Mouse (Mus musculus): Measurements from ENCODE around the gene Gimd1.
A peak's percentile ranks its signal among the peaks of the same experiment; 100 is the strongest.

Gene Gimd1

DNA sequence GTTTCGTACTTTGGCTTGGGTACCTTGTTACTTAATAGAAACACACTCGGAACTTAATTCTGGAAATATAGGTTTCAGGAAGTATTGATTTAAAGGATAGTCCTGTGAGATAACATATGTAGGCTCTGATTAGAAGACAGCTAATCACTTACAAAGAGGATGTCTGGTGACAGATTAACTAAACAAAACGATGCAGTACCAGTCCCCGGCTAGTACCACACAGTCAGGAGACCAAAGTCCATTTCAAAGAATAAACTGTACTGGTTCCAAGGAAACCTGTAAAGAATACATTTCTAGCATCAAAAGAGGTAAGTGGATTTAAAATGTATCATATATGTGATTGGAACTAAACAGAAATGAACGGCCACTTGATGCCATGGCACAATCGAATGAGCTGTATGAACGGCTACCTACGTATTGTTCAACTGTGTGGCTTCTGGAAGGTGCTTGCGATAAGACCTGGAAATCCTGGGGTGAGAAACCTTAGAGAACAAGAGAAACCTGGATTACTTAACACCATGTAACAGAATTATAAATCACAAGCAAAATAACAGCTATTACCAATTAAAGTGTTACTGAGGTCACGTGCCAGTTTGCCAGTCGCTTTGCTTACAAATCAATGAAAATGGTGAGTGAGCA, at the start of gene Gimd1:
Gene Gimd1 (plus strand): TSS at position 220 of the 639 bp plus-strand sequence.
- no peak for DNase-seq (ENCODE audit: low spot score)

DNA sequence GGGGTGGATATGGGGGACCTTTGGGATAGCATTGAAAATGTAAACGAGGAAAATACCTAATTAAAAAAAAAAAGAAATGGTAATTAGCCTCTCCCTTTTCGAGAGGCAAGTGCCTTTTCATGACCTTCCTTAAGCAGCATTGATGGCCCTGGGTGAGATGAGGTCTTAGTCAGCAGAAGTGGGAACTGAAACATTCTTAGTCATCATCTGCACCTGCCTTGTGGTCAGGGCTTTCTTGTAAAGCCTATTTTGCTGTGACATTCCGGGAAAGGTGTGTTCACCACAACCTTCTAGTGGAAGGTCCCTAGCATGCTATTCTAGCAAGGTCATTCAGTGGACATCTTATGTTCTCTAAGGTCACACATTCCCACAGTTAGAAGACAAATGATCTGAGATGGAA, 48.4 kb upstream of the Gimd1 start:
- no peak for DNase-seq (ENCODE audit: low spot score)

DNA sequence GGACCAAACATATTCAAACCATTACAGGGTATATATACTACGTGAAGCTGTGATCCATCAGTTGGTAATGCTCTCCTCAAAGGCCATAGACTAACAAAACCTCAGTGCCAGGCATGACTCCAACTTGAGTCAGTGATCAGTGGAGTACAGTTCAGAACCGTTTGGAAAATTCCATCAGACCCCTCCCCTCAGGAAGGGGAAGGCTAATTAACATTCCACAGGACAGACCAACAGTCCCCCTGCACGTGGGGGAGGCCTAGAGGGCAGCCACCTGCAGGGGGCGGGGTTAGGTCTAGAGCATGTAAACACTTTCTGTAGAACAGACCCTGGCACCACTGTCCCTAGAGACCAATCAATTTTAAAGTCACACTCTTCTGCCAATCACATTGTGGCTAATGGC, 47.3 kb upstream of the Gimd1 start:
- no peak for DNase-seq (ENCODE audit: low spot score)

- DNase-seq (ENCODE audit: low spot score), result no peak
These were observed 44.3 kb upstream of the Gimd1 start for GRCm38 (mm10) chr3:132585122-132585972.

DNA sequence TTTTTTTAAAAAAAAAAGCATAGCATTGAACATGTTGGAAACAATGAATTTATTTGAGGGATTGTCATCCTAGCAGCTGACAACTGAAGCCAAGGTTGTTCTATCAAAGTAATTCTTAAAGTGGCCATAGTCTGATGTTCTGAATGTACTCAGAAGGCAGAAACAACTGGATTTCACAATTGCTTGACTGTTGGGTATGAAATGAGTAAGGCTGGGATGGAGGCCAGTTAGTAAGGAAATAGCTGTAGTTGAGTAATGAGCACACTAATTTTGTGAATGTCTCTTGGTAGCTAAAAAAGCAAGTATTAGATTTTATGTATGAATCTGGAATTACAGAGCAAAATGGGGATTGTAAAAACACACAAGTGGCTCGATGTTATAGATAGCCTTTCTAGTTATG, 41.5 kb upstream of the Gimd1 start:
- no peak for DNase-seq (ENCODE audit: low spot score)

- DNase-seq (ENCODE audit: low spot score), result no peak
These were observed 39.6 kb upstream of the Gimd1 start for GRCm38 (mm10) chr3:132590010-132590409.

DNA sequence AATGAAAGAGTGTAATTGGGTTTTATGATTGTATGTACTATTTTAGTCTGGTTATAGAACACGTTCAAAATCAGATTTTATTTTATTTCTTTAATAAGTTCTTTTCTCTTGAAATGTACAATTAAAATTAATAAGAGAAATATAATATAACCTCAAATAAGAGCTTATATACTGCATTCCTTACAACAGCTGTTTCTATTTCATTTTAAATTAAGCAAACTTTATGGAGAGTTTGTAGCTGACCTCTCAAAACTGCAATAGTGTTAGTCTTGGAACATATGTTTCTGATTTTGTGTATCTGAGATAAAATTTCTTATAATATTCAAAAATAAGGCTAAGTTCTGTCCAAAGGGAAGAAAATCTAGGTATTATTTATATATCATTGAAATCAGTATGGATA, 39.0 kb upstream of the Gimd1 start:
- no peak for DNase-seq (ENCODE audit: low spot score)

GRCm38 (mm10) chr3:132628741-132629140, 879 bp upstream of the Gimd1 start:
- peak; percentile 23 for DNase-seq (ENCODE audit: low spot score)

GRCm38 (mm10) chr3:132633261-132633660, 3.6 kb downstream of the Gimd1 start:
- DNase-seq (ENCODE audit: low spot score), result no peak

GRCm38 (mm10) chr3:132637080-132637479, 7.5 kb downstream of the Gimd1 start:
- no peak for DNase-seq (ENCODE audit: low spot score)

DNA sequence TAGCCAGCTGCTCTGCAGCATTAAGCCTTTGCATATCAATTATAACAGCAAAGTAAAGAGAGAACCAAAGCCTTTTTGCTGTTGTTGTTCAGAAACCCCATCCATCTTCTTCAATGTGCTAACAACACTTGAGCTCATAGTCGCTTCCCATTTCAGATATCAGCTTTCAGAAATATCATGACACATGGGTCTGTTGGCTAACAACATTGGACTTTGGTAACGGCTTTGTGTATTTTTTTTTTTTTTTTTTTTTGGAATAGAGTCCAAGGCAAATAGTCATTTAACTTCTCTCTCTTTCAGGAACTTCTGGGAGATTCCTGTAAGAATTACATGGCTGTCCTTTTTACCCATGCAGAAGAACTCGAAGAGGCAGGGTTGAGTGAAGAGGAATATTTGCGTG, 14.5 kb downstream of the Gimd1 start:
- no peak for DNase-seq (ENCODE audit: low spot score)

- DNase-seq (ENCODE audit: low spot score), result no peak
These were observed 17.2 kb downstream of the Gimd1 start for GRCm38 (mm10) chr3:132646814-132647213.

DNA sequence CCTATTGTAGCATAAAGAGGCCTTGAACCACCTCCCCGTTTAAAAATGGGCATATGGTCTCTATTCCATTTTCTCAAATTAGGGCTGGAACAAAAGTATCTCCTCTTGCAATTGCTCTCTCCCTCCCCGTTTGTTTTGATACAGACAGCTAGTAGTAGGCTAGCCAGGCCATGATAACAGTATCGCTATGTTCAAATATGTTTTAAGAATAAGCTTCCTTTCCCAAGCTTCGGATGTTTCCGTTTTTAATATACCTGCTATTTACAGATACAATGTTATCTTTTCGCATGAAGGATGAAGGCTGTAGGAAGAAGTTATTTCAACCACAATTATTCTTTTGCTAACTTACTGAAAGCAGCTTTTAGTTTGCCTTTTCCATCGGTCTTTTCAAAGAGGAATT, 19.7 kb downstream of the Gimd1 start:
- DNase-seq (ENCODE audit: low spot score), result no peak

DNA sequence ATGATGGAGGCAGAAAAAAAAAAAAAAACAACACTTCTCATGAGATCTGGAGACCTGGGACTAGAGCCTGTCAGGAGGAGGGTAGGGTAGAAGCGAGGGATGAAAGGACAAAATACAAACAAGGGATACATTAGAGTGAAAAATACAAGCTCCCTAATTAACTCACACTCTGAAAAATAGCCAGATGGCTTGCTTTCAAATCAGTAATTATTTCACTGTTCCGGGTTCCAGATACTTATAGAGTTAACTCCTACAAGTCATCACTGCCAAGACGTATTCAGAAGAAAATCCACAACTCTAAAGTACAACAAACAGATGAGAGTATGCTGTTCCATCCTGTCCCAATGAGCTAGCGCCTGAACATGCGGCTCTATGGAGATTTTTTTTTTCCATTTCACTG, 20.6 kb downstream of the Gimd1 start:
- DNase-seq (ENCODE audit: low spot score), result no peak

- DNase-seq (ENCODE audit: low spot score), result no peak
These were observed 22.2 kb downstream of the Gimd1 start for GRCm38 (mm10) chr3:132651776-132652175.

DNA sequence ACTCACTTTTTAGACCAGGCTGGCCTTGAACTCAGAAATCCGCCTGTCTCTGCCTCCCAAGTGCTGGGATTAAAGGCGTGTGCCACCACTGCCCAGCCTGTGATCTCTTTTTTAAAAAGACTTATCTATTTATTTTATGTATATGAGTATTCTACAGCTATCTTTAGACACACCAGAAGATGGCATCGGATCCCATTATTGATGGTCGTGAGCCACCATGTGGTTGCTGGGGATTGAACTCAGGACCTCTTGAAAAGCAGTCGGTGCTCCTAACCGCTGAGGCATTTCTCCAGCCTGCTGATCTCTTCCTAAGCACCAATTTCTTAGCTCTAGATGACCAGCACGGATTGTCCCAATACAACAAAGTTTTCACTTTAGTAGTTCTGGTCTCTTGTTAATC, 24.3 kb downstream of the Gimd1 start:
- no peak for DNase-seq (ENCODE audit: low spot score)

DNA sequence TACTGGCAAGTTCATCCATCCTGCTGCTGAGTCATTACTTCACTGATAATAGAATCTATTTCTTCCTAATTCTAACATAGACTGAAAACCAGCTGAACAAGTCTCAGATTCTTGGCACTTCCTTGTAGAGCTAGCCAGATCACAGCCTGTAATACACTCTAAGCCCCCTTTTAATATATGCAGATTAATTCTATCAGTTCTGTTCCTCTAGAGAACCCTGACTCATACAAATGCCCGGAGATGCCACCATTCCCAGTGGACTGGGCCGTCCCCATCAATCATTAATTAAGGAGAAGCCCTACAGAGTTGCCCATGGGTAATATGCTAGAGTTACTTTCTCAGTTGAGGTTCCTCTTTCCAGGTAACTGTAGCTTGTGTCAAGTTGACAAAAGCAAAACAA, 26.3 kb downstream of the Gimd1 start:
- no peak for DNase-seq (ENCODE audit: low spot score)

DNA sequence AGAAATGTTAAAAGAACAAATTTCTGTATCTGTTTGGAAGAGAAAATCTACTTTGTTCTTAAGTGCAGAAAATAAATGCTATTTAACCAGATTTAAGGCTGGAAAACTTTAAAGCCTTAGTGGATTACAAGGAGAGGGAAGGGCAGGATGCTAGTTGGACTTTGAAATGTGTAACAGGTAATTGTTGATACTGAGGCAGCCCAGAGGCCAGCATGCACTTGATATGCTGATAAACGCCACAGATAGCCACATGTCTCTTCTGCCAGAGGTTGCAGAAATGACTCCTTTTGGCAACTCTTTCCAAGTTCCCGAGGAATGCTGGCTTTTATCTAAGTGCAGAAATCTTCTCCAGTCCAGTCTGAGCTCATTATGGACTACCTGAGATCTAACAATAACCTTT, 47.9 kb downstream of the Gimd1 start:
- DNase-seq (ENCODE audit: low spot score), result no peak

- DNase-seq (ENCODE audit: low spot score), result peak; percentile 93
These were observed 54.0 kb downstream of the Gimd1 start, which contains the start of gene Tbck for GRCm38 (mm10) chr3:132683447-132684230. Gene Tbck, plus strand, starts transcription at chr3:132684144.

- no peak for DNase-seq (ENCODE audit: low spot score)
These were observed 54.8 kb downstream of the Gimd1 start, which contains the start of gene Aimp1 for GRCm38 (mm10) chr3:132684231-132684928. Gene Aimp1, minus strand, starts transcription at chr3:132684370.

Data from embryo, embryonic 10.5 days (tissue).